Mouse (Mus musculus): ENCODE data around the gene Dock1. TPM values are rescaled to one million over a fixed set of nuclear protein-coding genes. Genes with fewer than 3 reads are reported as not detected.

Dock1 gene
- total RNA-seq, 4 experiments from 2014 or later = 4.6 to 5.8 (median 5.1) TPM

- DNase-seq (ENCODE audit: low spot score in 2 of 2) = no peak
Observed at GRCm38 (mm10) chr7:134945925-134946716, 275.7 kb downstream of the Dock1 start.

DNA sequence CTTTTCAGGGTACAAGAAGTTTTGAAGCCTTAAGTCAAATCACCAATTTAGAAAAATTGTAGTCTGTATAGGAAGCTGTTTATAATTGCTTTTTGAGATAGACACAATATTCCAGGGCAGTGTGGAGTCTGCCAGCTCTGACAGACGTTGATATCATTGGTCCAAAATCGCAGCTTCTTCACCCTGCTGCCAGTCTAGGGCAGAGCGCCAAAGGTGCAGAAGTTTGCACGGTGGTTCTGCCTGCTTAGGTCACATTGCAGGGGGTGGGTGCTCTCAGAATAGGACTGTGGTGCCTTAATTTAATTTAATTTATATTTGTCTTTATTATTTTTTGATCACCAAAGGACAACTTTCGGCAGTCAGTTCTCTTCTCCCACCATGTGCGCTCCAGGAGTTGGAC is 288.6 kb downstream of the Dock1 start:
- DNase-seq (ENCODE audit: low spot score in 2 of 2) = no peak

GRCm38 (mm10) chr7:134960871-134961270 is 290.4 kb downstream of the Dock1 start:
- no peak for DNase-seq (ENCODE audit: low spot score in 2 of 2)

- DNase-seq (ENCODE audit: low spot score in 2 of 2) = no peak
Observed at GRCm38 (mm10) chr7:134961608-134962007, 291.2 kb downstream of the Dock1 start.

GRCm38 (mm10) chr7:134990244-134990643 is 319.8 kb downstream of the Dock1 start:
- DNase-seq (ENCODE audit: low spot score in 2 of 2) = no peak

DNA sequence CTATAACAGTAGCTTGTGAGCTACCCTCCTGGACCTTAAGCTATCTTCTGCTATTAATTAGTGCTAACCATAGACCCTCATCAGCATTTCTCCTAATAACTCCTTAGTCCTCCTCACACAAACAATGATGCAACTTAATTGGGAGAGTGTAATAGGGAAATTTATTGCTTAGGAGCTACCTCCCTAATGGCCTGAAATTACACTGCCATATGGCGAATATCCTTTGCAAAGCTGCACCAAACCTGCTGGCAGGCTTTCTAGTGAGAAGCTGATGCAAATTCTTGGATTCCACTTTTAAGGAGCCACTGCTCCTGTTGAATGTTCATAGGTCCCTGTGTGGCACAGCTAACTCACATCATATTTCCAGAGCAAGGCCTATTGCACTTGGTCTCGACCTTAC is 320.5 kb downstream of the Dock1 start:
- no peak for DNase-seq (ENCODE audit: low spot score in 2 of 2)

DNA sequence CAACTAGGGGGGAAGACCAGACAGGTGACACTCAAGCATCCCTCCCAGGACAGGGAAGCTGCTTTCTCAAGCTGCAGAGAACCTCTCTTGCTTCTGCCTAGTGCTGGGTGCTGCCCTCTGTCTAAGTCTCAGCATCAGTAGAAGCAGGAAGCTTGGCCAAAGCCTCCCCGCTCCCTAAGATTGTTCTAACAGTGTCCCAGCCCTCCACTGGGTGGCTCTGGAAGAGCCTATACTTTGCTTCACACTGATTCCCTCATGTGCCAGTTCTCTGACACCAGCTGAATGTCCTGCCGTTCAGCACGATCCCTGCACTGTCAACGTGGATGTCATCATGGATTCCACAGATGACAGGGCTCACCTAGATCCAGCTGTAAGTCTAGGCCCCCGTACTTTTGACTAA is 324.5 kb downstream of the Dock1 start:
- no peak for DNase-seq (ENCODE audit: low spot score in 2 of 2)

GRCm38 (mm10) chr7:135002216-135002615 is 331.8 kb downstream of the Dock1 start:
- DNase-seq (ENCODE audit: low spot score in 2 of 2) = no peak

- DNase-seq (ENCODE audit: low spot score in 2 of 2) = no peak
Observed at GRCm38 (mm10) chr7:135002891-135003290, 332.4 kb downstream of the Dock1 start.

DNA sequence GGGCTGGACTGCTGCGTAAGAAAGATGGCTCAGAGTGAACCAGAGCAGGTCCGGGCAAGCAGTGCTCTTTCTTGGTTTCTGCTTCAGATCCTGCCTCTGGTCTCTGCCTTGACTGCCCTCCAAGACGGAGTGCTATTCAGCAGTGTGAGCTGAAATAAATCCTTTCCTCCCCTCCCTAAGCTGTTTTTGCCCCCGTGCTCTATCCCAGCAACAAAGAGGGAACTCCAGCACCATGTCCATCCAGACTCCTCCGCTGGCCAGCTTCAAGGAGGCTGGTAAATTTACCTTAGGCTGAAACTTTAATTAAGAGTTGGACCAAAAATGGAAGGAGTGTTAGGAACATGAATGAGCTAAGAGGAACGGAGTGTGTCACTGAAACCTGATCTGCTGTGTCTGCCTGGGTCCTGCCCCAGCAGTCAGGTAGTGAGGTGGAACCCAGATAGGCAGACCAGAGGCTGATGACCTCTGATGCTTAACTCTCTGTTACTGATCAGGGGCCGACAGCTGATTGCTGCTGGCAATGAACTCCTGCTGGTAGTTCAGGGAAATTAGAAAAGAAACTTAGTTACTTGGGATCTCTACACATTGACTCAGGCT is 335.6 kb downstream of the Dock1 start:
- no peak for DNase-seq (ENCODE audit: low spot score in 2 of 2)

- no peak for DNase-seq (ENCODE audit: low spot score in 2 of 2)
Observed at GRCm38 (mm10) chr7:135008021-135008420, 337.6 kb downstream of the Dock1 start.

DNA sequence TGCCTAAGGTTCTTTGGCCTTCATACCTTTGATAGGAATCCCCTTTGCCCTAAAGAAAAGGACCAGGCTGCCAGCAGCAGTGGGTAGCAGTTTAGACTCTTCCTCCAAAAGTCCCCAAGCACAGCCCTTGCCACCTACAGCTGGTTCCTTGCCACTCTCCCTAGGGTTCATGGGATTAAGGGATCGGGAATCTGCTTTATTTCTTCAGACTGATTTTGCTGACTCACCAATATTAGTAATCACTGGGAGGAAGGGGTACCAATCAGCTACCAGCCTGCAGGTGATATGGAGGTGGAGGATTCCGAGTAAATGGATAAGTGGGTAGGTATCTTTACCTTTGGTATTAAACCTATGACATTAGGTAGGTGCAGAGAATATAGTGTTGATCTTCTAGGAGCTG is 340.5 kb downstream of the Dock1 start:
- no peak for DNase-seq (ENCODE audit: low spot score in 2 of 2)

GRCm38 (mm10) chr7:135017531-135017930 is 347.1 kb downstream of the Dock1 start:
- DNase-seq (ENCODE audit: low spot score in 2 of 2) = no peak

- no peak for DNase-seq (ENCODE audit: low spot score in 2 of 2)
Observed at GRCm38 (mm10) chr7:135020762-135021161, 350.3 kb downstream of the Dock1 start.

- DNase-seq (ENCODE audit: low spot score in 2 of 2) = no peak
Observed at GRCm38 (mm10) chr7:135021544-135022100, 351.2 kb downstream of the Dock1 start.

DNA sequence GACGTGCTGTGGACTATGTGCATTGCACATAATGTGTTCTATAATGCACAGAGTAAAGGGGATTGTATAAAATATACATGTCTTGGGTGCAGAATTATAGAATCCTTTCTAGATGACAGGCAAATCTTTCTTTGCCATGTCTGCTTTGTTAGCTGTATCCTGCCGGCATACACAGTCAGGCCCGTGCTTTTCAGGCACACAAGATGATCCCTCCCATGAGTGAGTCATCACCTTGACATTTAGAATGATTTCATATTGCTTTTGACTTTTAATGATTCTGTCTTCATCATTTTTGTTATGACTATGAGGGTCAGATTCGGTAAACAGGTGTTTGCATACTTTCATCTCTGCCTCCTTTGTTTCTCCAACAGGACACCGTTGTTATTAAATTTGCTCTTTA is 354.1 kb downstream of the Dock1 start:
- DNase-seq (ENCODE audit: low spot score in 2 of 2) = no peak

GRCm38 (mm10) chr7:135028716-135029115 is 358.3 kb downstream of the Dock1 start:
- no peak for DNase-seq (ENCODE audit: low spot score in 2 of 2)

DNA sequence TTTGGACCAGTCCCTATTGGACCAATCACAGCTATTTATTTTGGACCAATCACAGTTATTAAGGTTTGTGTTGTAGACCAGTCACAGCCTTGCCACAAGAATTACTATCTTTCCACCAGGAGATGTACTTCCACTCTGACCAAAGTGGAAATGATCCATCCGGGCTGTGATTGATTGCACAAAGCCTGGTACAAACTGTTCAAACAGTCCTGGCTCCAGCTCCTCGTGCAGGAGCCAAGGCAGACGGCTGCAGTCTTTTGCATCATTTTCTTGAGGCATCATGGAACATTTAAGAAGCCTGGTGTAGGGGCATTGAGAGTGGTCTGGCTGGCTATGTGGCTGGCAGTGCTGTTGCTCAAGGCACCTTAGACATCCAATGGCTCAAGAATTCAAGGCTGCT is 358.7 kb downstream of the Dock1 start:
- DNase-seq (ENCODE audit: low spot score in 2 of 2) = no peak

- DNase-seq (ENCODE audit: low spot score in 2 of 2) = no peak
Observed at GRCm38 (mm10) chr7:135031466-135031865, 361.0 kb downstream of the Dock1 start.

GRCm38 (mm10) chr7:135034811-135035210 is 364.4 kb downstream of the Dock1 start:
- no peak for DNase-seq (ENCODE audit: low spot score in 2 of 2)

GRCm38 (mm10) chr7:135035651-135036050 is 365.2 kb downstream of the Dock1 start:
- no peak for DNase-seq (ENCODE audit: low spot score in 2 of 2)

DNA sequence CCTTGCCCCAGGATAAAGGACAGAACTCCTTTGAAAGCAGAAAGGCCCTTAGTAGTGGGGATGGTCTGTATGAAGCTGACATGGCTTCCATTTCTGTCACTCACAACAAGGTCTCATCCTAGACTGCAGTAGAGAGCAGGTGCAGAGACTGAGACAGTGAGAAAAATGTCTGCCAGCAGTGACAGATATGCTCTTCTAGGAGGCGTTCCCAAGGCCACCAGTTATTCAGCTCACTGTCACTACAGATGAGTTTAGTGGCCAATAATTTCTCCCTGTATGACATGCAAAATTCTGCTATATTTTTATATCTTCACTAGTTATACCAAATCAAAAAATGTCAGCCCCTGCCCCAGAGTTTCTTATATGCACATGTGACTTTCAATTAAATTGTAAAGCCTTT is 368.5 kb downstream of the Dock1 start:
- DNase-seq (ENCODE audit: low spot score in 2 of 2) = no peak
